Comparison of ENCODE assay signal across 13 mouse cellular contexts in the genomic region with DNA sequence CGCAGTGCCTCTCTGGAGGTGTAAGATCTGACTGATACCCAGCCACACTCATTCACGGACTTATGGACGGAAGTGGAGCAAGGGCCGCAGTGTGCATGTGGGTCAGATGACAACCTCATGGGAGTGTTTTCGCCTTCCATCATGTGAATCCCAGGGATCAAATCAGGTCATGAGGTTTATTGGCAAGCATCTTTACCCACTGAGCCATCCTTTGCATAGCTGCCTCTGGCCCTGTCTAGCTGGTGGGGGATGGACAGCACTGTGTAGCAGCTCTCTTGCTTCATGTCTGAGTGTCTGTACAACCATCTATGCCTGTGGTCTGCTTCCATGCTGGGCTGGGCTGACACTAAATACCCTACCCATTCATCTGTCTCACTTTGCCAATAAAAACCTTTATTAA.
A peak's percentile ranks its signal among the peaks of the same experiment; 100 is the strongest.
DNase-seq lines count a peak whose midpoint lies in the region; ATAC-seq lines count a peak whose summit lies in the region.
"Had no signal": no experiment of that assay in that cellular context is flagged by ENCODE, and none has a peak within 500 bp of the region (broad histone marks: within the 10 kb centered on the region; RNA-seq: fewer than 3 reads in every experiment).

No protein-coding gene starts in this region.

- H3K4me2 ChIP-seq in lung, embryonic 16.5 days (ENCODE audit: low read depth, low read length), result no peak overlapping the region
- no peak overlapping the region for H3K4me2 ChIP-seq in embryonic facial prominence, embryonic 11.5 days (ENCODE audit: low read depth, low read length)
- no peak overlapping the region for H3K4me2 ChIP-seq in neural tube, embryonic 13.5 days

- WGBS in lung, embryonic 16.5 days, result 72% methylated on average over 5 of the region's 5 CpGs
- WGBS in embryonic facial prominence, embryonic 11.5 days, result 55% methylated on average over 5 of the region's 5 CpGs
- 49% methylated on average over 5 of the region's 5 CpGs for WGBS in neural tube, embryonic 13.5 days

- H3K36me3 ChIP-seq in lung, embryonic 16.5 days (ENCODE audit: control insufficient read depth, insufficient read depth, low read length), result no peaks in the 10 kb centered on the region
- no peaks in the 10 kb centered on the region for H3K36me3 ChIP-seq in embryonic facial prominence, embryonic 11.5 days (replicated peaks; ENCODE audit: control insufficient read depth, insufficient read depth, low read depth, low read length)
- no peaks in the 10 kb centered on the region for H3K36me3 ChIP-seq in neural tube, embryonic 13.5 days
- H3K36me3 ChIP-seq: G1E had no signal

- H3K27ac ChIP-seq in lung, embryonic 16.5 days (ENCODE audit: low read length), result no peak overlapping the region
- H3K27ac ChIP-seq in embryonic facial prominence, embryonic 11.5 days (replicated peaks; ENCODE audit: low read depth, low read length), result no peak overlapping the region
- peak overlapping the region; percentile 19; the same call in 1 of the 2 replicates for H3K27ac ChIP-seq in neural tube, embryonic 13.5 days (replicated peaks)

- H3K4me3 ChIP-seq in lung, embryonic 16.5 days (ENCODE audit: low read length), result no peak overlapping the region
- no peak overlapping the region for H3K4me3 ChIP-seq in embryonic facial prominence, embryonic 11.5 days (ENCODE audit: low read depth, low read length)
- no peak overlapping the region for H3K4me3 ChIP-seq in neural tube, embryonic 13.5 days

- no peaks in the 10 kb centered on the region for H3K27me3 ChIP-seq in lung, embryonic 16.5 days (ENCODE audit: control insufficient read depth, insufficient read depth, low read depth, low read length)
- H3K27me3 ChIP-seq in embryonic facial prominence, embryonic 11.5 days (ENCODE audit: control insufficient read depth, insufficient read depth, low read length), result no peaks in the 10 kb centered on the region
- H3K27me3 ChIP-seq in neural tube, embryonic 13.5 days, result no peaks in the 10 kb centered on the region

- no peaks in the 10 kb centered on the region for H3K9me3 ChIP-seq in lung, embryonic 16.5 days (ENCODE audit: control insufficient read depth, low read length)
- no peaks in the 10 kb centered on the region for H3K9me3 ChIP-seq in embryonic facial prominence, embryonic 11.5 days (replicated peaks; ENCODE audit: control insufficient read depth, low read length)
- H3K9me3 ChIP-seq in neural tube, embryonic 13.5 days, result no peaks in the 10 kb centered on the region
- H3K9me3 ChIP-seq: G1E had no signal

- intact Hi-C loops in heart, postnatal 25 days (cut with DNase I), result no loop called here

- DNase-seq in heart, adult 11 months, result peak; percentile 92
- DNase-seq in heart, postnatal 25 days (ENCODE audit: low spot score), result no peak
- DNase-seq in lung, adult 18-20 months, result no peak
- DNase-seq in embryonic facial prominence, embryonic 11.5 days (ENCODE audit: low spot score), result no peak
- DNase-seq in embryo, embryonic 9.5 days (ENCODE audit: extremely low spot score), result no peak
- DNase-seq in thymus, postnatal 14 days, result no peak
- DNase-seq: cerebellum, adult 8-10 months; gastrocnemius, postnatal 25 days; right cerebral cortex, postnatal 25 days had no signal

- H3K9ac ChIP-seq in lung, embryonic 16.5 days (ENCODE audit: low read length), result no peak overlapping the region
- H3K9ac ChIP-seq in embryonic facial prominence, embryonic 11.5 days (replicated peaks; ENCODE audit: low read length), result no peak overlapping the region
- H3K9ac ChIP-seq in neural tube, embryonic 13.5 days, result no peak overlapping the region

- 0 out of 2 replicates have a peak, but pooled peaks have one; percentile 31 for ATAC-seq in lung, embryonic 16.5 days (ENCODE audit: low read depth)
- peak; percentile 54; the same call in 1 of the 2 replicates for ATAC-seq in embryonic facial prominence, embryonic 11.5 days (replicated peaks; ENCODE audit: insufficient number of reproducible peaks, low FRiP score, low TSS enrichment, low read depth)
- no peak for ATAC-seq in neural tube, embryonic 13.5 days (ENCODE audit: low read depth)
- ATAC-seq: activated CD4-positive, CD25-positive, alpha-beta regulatory T cell, adult 4 months had no signal

- H3K4me1 ChIP-seq in lung, embryonic 16.5 days (replicated peaks; ENCODE audit: control insufficient read depth, insufficient read depth, low read length), result peaks cover 13% of the 10 kb centered on the region
- H3K4me1 ChIP-seq in embryonic facial prominence, embryonic 11.5 days (ENCODE audit: control insufficient read depth, insufficient read depth, low read length), result 0 out of 2 replicates have a peak, but pooled peaks cover 4% of the 10 kb centered on the region
- peaks cover 63% of the 10 kb centered on the region for H3K4me1 ChIP-seq in neural tube, embryonic 13.5 days (replicated peaks)
